Mouse (Mus musculus) small intestine, adult 2 months (tissue): ENCODE results near the gene Gm37240.

ENCODE experiments used
- CTCF ChIP-seq: fragments of 200-500 bp; IDR thresholded peaks from 2 replicates; pipeline ENCODE4 v1.5.1; 2012; ENCODE audit warnings: low read depth, mild to moderate bottlenecking, control low read depth, inconsistent platforms, low read length, moderate library complexity, mixed read lengths; ENCODE audit not compliant: insufficient replicate concordance, insufficient read length; ENCODE audit errors: extremely low read depth
- POLR2A ChIP-seq: fragments of 200-500 bp; IDR thresholded peaks from 2 replicates; pipeline ENCODE4 v1.6.1; 2012; ENCODE audit warnings: low read depth, mild to moderate bottlenecking, control low read depth, inconsistent platforms, low read length, moderate library complexity

DNA sequence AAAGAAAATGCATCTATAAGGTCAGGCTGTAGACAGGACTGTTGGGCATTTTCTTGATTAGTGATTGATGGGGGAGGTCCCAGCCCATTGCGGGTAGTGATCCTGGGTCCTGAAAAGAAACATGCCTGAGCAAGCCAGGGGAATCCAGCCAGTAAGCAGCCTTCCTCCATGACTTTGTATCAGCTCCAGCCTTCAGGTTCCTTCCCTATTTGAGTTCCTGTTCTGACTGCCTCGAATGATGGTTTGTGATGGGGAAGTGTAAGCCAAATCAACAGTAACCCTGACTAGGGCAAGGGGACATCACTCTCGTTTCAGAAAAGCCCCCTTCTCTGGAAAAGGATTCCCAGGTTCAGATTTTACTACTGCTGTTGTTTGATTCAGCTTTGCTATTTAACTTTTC is 344.6 kb downstream of the Gm37240 start:
- TF ChIP-seq CTCF (no peak), POLR2A (no peak)
